Mouse (Mus musculus): ENCODE measurements at regions not wholly inside any gene's neighbourhood (a gene's known extent, or its start where the extent isn't known, plus 50 kb on each side); places are given as distances from the start of the nearest gene placed in this dataset.

GRCm38 (mm10) chr6:112119180-112119579 lies 154.4 kb upstream of the Lmcd1 start:
- DNase-seq (ENCODE audit: low spot score) = no peak

GRCm38 (mm10) chr6:112133522-112133921 lies 140.0 kb upstream of the Lmcd1 start:
- DNase-seq (ENCODE audit: low spot score) = peak; percentile 24

DNA sequence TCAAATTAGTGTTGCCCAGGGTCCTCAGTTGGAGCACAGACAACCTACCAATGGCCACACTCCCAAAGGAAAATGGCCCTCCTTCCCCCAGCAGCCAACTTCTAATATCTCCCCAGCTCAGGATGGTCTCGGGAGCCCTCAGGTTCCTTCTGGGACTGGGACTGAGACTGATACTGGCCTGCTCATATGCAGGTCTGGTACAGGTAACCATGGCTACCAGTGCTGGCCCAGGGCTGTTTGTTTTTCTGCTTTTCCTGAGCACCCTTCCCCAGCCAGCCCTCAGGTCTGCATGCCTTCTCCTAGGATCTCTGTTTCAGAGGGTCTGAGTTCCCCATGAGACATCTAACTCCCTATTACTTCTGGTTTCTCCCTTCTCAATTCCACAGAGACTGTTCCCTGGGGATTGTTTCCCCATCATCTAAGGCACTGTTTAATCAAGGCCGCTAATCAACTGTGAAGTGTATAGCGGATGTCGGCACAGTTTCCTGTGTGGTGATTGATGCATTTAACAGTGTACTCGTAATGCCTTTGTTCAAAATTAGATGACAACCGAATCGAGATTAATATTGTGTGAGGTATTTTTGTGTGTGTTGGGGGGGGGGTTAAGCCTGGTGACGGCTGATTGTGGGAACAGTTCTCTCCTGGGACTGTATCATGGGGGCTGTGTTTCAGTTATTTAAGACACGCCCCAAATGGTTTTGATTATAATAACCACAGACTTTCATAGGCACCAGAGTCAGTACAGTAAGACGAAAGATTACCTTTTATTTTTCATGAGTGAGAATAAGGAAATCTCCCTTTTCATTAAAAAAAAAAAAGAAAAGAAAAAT lies 120.8 kb upstream of the Lmcd1 start:
- no peak for DNase-seq (ENCODE audit: low spot score)

GRCm38 (mm10) chr6:112167487-112167886 lies 106.1 kb upstream of the Lmcd1 start:
- no peak for DNase-seq (ENCODE audit: low spot score)

GRCm38 (mm10) chr6:112176344-112176743 lies 97.2 kb upstream of the Lmcd1 start:
- no peak for DNase-seq (ENCODE audit: low spot score)

- no peak for DNase-seq (ENCODE audit: low spot score)
These were observed 85.9 kb upstream of the Lmcd1 start for GRCm38 (mm10) chr6:112187636-112188035.

DNA sequence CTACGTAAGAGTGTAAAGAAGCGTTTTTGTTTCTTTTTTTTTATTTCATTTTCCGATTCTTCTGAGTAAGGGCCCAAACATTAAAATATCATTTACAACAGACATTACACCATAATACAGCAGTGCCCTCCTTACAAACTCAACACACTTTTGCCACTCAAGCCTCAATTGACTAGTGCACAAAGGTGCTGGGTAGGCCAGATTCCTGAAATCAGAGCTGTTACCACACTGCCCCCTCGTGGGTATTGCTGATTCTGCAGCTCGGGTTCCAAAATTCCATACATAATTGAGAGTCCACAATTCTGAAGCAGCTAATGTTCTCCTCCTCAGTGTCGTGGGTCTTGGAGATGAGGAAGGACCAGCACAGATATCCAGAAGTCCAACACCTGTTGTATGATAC lies 82.5 kb upstream of the Lmcd1 start:
- peak; percentile 58 for DNase-seq (ENCODE audit: low spot score)

- peak; percentile 84 for DNase-seq (ENCODE audit: low spot score)
These were observed 76.1 kb upstream of the Lmcd1 start for GRCm38 (mm10) chr6:112197445-112197844.

DNA sequence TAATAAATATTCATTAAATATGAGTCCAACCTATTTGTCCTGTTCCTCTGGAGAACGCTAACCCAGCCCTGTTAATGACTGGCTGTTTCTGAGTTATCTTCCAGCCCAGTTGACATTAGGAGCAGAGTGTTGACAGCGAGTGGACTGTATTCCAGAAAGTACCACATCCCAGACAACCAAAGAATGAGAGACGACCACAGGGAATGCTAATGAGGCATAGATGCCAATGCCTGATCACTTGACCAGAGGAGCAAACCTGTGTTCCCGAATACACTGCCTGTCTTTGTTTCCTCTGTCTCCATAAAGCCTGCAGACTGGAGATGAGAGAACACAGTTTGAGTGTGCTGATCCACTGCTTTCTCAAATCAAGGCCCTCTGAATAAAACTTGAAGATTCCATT lies 74.3 kb upstream of the Lmcd1 start:
- DNase-seq (ENCODE audit: low spot score) = no peak

DNA sequence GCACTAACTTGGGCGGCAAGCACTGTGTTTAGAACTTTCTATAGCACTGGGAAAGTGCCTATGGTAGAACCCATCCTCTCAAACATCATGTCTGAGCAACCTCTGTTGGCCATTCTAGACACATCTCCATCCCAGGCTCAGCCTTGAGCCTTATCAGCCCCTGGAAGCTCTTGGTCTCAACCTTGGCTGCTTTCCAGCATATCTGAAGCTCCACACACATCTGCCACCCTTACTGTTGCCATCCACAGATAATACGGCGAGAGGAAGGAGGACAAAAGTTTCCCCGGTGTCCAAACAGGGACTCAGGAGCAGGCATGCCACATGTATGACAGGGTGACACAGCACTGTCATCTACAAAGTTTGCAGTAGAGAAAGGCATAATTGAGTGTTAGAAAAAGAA lies 71.4 kb upstream of the Lmcd1 start:
- no peak for DNase-seq (ENCODE audit: low spot score)

GRCm38 (mm10) chr6:112203321-112203720 lies 70.2 kb upstream of the Lmcd1 start:
- DNase-seq (ENCODE audit: low spot score) = no peak

- DNase-seq (ENCODE audit: low spot score) = no peak
These were observed 68.6 kb upstream of the Lmcd1 start for GRCm38 (mm10) chr6:112204956-112205355.

DNA sequence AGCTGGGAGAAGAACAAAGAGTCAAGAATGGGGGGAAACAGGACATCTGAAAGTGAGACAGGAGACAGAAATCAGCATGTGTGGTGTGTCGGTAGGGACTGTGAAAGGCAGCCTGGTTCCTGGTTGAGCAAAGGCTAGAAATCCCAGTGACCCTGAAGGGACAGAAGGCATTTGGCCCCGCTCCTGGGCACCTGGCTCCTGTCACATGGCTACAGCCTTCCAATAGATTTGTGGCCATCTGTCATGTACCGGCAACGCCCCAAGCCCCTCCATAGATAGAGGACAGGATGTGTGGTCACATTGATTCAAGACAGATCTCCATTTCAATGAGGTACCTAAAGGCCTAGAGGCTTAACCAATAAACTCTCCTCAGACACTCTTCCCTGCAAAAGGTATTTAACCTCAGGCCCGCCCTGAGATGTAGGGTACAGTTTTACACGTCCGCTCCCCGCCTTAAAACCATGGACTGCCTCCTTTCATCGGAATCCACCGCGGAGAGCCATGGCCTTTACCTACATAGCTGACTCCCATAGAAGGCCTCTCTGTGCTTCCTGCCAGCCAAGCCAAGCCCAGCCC lies 68.0 kb upstream of the Lmcd1 start:
- DNase-seq (ENCODE audit: low spot score) = no peak

DNA sequence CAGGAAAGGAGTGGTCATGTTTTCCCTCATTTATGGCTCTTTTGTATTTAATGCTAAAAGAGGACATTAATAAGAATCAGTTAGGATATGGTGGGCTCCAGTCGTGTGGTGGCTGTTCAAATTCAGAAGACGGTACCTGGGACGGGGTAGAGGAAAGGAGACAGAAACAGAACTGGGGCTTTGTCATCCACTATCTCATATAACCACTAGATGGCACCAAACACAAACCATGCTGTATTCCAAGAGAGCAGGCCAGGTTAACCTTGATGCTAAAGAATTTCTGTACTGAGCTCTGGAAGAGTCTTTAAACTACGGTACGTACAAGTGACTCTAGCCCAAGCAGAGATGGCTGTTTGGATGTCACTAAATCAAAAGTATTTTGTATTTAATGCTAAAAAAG lies 66.3 kb upstream of the Lmcd1 start:
- DNase-seq (ENCODE audit: low spot score) = peak; percentile 12

GRCm38 (mm10) chr6:112210238-112210950 lies 63.2 kb upstream of the Lmcd1 start:
- peak; percentile 70 for DNase-seq (ENCODE audit: low spot score)

- no peak for DNase-seq (ENCODE audit: low spot score)
These were observed 56.7 kb upstream of the Lmcd1 start for GRCm38 (mm10) chr6:112216868-112217267.

- DNase-seq (ENCODE audit: low spot score) = no peak
These were observed 55.3 kb upstream of the Lmcd1 start for GRCm38 (mm10) chr6:112218248-112218647.

DNA sequence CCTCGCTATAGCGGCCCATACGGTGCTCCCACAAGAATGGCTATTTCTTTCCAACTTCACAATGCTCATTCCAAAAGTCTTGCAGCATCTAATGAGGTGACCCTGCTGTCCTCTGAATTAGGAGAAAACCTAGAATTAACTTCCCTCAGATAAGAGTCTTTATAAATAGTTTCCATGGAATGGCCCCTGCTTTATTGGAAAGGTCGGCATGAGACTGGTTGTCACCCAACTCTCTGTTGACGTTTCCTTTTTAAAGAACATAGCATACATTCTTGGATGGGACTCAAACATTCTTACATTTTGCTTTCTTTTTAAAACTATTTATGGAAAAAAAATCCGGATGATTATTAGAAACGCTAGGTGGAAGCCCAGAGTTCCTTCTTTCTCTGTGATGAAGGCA lies 53.9 kb upstream of the Lmcd1 start:
- no peak for DNase-seq (ENCODE audit: low spot score)

- DNase-seq (ENCODE audit: low spot score) = no peak
These were observed 53.4 kb upstream of the Lmcd1 start for GRCm38 (mm10) chr6:112220149-112220548.

GRCm38 (mm10) chr6:112221373-112221772 lies 52.2 kb upstream of the Lmcd1 start:
- DNase-seq (ENCODE audit: low spot score) = no peak

DNA sequence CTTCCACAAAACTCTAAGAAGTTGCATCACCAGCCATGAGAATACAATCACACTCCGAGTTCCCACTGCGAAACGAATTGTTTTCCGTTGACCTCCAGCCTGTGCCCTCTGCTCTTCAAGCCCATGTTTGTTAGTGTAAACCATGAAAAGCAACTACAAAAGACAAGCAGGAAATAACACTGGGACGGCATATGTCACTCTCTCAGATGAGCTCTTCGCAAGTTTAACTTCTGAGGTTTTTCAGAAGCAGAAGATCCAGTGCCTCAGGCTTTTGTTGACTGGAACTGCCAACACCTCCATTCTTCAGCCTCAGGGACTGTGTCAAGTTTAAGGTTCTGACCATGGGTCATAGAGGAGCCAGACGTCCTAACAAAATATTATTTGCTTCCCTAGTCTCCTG lies 50.2 kb upstream of the Lmcd1 start:
- DNase-seq (ENCODE audit: low spot score) = no peak
